Mouse (Mus musculus) midbrain, embryonic 10.5 days (tissue): Measurements from ENCODE around the gene Sumf1. TPM values are rescaled to one million over a fixed set of nuclear protein-coding genes. Genes with fewer than 3 reads are reported as not detected.

Source experiments
- DNase-seq: peaks from one replicate; pipeline ENCODE4 v3.0.0-alpha.2; 2017; ENCODE audit warnings: low spot score
- H3K27ac ChIP-seq: fragments of 300-500 bp; sonication (generic); replicated peaks from 2 replicates; pipeline ENCODE4 v1.5.1; 2016; ENCODE audit warnings: mild to moderate bottlenecking
- H3K27me3 ChIP-seq: fragments of 300-500 bp; sonication (generic); 2 replicates; pipeline ENCODE4 v1.6.1; 2016; ENCODE audit warnings: low read depth, mild to moderate bottlenecking; ENCODE audit not compliant: poor library complexity, severe bottlenecking
- H3K36me3 ChIP-seq: fragments of 300-500 bp; sonication (generic); 2 replicates; pipeline ENCODE4 v1.6.1; 2016; ENCODE audit warnings: mild to moderate bottlenecking, moderate library complexity
- H3K4me1 ChIP-seq: fragments of 300-500 bp; sonication (generic); 2 replicates; pipeline ENCODE4 v1.6.1; 2016
- H3K4me3 ChIP-seq: fragments of 300-500 bp; sonication (generic); 2 replicates; pipeline ENCODE4 v1.5.1; 2016; ENCODE audit warnings: mild to moderate bottlenecking, moderate library complexity
- H3K9me3 ChIP-seq: fragments of 300-500 bp; sonication (generic); replicated peaks from 2 replicates; pipeline ENCODE4 v1.6.1; 2016; ENCODE audit warnings: mild to moderate bottlenecking
- WGBS: fragments of 180-500 bp; shearing (Covaris S2); methylation state at CpG from one replicate; pipeline ENCODE4 v1.1.7; 2016; 5-methylcytosine and 5-hydroxymethylcytosine counted together
- polyA plus RNA-seq: library from polyadenylated mRNA; unstranded; fragments of >200 nt; fragmentation: Nextera tagmentation; extraction: Ambion mirVana; gene quantifications from 2 replicates; pipeline ENCODE4 v1.2.1, GENCODE M21; 2016

Gene Sumf1
- polyA plus RNA-seq, 1 experiment from 2014 or later: 11.4 TPM

DNA sequence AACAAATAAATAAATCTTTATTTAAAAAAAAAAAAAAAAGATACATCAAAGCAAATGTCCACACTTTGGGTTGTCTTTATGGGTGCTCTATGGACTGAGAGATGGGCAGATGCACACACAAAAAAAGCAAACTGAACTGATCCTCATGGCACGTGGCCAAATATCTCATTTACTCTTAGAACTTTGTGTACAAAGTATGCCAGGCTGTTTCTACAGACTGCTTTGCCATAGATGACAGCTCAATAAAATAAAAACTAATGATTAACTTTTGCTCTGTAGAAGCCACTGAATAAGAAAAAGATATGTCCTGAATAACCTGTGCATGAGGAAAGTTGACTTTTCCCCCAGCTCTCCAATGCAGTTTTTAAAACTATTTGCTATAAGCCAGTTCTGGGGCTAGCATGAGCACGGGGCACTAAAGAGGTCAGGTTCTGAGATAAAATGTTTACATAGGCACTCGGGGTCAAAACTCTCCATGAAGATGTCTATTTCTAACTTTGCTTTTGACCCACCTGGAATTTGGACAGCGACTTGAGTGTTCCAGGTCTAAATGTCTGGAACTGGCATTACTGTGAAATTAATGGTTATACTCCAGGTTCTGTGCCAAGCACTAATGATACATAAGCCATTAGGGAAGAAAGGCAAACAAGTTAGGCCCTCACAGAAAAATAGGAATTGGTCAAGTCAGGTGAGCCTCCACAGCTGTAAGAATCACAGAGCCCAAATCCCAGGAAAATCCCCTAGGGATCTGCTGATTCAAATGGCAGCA is 44.5 kb downstream of the Sumf1 start:
- DNase-seq: no peak
- H3K27me3 ChIP-seq: no peaks in the 10 kb centered on the region
- no peak overlapping the region for H3K27ac ChIP-seq
- no peaks in the 10 kb centered on the region for H3K9me3 ChIP-seq
- 90% methylated on average over 4 of the region's 4 CpGs for whole genome bisulfite sequencing
- no peak overlapping the region for H3K4me3 ChIP-seq
- peaks cover 12% of the 10 kb centered on the region for H3K4me1 ChIP-seq
- H3K36me3 ChIP-seq: 0 out of 2 replicates have a peak, but pooled peaks cover 9% of the 10 kb centered on the region

GRCm38 (mm10) chr6:108137031-108137430 is 48.4 kb downstream of the Sumf1 start:
- no peak for DNase-seq
- 94% methylated on average over 5 of the region's 5 CpGs for WGBS

GRCm38 (mm10) chr6:108136286-108136685 is 49.1 kb downstream of the Sumf1 start:
- no peaks in the 10 kb centered on the region for H3K36me3 ChIP-seq
- no peak for DNase-seq
- 94% methylated on average over 1 of the region's 1 CpGs for WGBS

More at GRCm38 (mm10) chr6:108137031-108137430, 48.4 kb downstream of the Sumf1 start:
- H3K4me1 ChIP-seq: no peaks in the 10 kb centered on the region
- no peak overlapping the region for H3K4me3 ChIP-seq
- H3K36me3 ChIP-seq: no peaks in the 10 kb centered on the region
- H3K9me3 ChIP-seq: no peaks in the 10 kb centered on the region
- no peak overlapping the region for H3K27ac ChIP-seq
- H3K27me3 ChIP-seq: no peaks in the 10 kb centered on the region

GRCm38 (mm10) chr6:108132268-108132935 is 53.0 kb downstream of the Sumf1 start:
- H3K27ac ChIP-seq: no peak overlapping the region
- H3K9me3 ChIP-seq: no peaks in the 10 kb centered on the region
- no peak overlapping the region for H3K4me3 ChIP-seq
- H3K4me1 ChIP-seq: no peaks in the 10 kb centered on the region
- WGBS: 94% methylated on average over 5 of the region's 5 CpGs
- no peaks in the 10 kb centered on the region for H3K36me3 ChIP-seq
- no peak for DNase-seq
- no peaks in the 10 kb centered on the region for H3K27me3 ChIP-seq

More at GRCm38 (mm10) chr6:108136286-108136685, 49.1 kb downstream of the Sumf1 start:
- no peaks in the 10 kb centered on the region for H3K4me1 ChIP-seq
- no peak overlapping the region for H3K27ac ChIP-seq
- H3K27me3 ChIP-seq: no peaks in the 10 kb centered on the region
- H3K9me3 ChIP-seq: no peaks in the 10 kb centered on the region
- H3K4me3 ChIP-seq: no peak overlapping the region

DNA sequence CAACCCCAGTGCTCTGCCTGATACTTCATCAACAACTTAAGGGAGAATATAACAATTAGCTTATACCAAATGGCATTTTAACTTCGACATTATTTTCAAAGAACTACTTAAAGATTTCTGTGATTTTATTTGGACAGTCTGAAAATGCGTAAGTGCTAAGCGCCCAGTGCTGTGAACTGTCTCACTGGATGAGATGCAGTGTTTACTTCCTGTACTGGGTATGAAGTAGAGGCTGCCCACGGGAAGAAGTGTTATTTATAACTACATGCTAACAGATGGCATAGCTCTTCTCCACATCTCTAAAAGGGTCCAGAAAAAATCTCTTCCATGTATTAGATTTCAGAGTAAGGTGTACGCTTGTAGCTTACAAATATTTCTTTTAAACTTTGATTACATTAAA is 54.7 kb downstream of the Sumf1 start:
- Histone ChIP-seq H3K9me3 (no peaks in the 10 kb centered on the region), H3K4me3 (no peak overlapping the region), H3K4me1 (no peaks in the 10 kb centered on the region), H3K36me3 (no peaks in the 10 kb centered on the region), H3K27me3 (no peaks in the 10 kb centered on the region), H3K27ac (no peak overlapping the region)
- WGBS: 92% methylated on average over 5 of the region's 5 CpGs
- DNase-seq: no peak

DNA sequence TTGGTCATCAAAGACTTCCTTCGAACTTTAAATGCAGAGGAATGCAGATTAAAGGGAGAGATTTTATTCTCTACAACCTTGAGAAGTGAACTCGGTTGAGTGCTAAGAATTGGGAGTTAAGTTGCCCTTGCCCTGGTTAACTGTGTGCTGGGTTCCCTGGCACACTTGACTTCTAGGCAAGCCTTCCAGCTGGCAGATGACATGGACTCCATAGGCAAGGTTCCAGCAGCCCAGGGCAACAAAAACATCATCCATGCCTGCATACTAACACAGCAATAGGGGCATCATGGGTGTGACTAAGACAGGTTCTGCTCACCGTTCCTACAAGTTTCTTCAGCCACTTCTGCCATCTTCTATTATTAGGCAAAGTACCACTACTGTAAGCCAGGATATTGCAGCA is 58.8 kb downstream of the Sumf1 start:
- H3K9me3 ChIP-seq: no peaks in the 10 kb centered on the region
- no peak overlapping the region for H3K4me3 ChIP-seq
- WGBS: 92% methylated on average over 3 of the region's 3 CpGs
- H3K27me3 ChIP-seq: no peaks in the 10 kb centered on the region
- DNase-seq: no peak
- no peak overlapping the region for H3K27ac ChIP-seq
- H3K36me3 ChIP-seq: no peaks in the 10 kb centered on the region
- H3K4me1 ChIP-seq: no peaks in the 10 kb centered on the region

DNA sequence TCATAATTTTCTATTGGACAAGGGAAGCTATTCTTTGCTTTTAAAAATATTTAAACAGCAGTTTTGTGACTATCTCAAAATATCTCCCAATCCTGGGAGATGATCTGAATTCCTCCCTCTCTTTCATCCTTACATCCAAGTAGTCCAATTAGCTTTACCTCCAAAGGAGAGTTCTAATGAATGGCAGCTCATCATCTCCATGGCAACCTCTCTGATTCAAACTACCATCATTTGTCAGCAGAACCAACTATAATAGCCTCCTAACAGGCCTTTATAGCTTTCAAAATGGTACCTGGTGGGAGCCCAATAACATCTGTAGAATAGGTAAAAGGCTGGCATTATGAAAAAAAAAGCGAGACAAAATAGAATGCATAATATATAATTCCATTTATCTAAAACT is 59.9 kb downstream of the Sumf1 start:
- no peaks in the 10 kb centered on the region for H3K4me1 ChIP-seq
- no peaks in the 10 kb centered on the region for H3K9me3 ChIP-seq
- H3K27ac ChIP-seq: no peak overlapping the region
- no peak overlapping the region for H3K4me3 ChIP-seq
- 85% methylated on average over 1 of the region's 1 CpGs for WGBS
- H3K27me3 ChIP-seq: no peaks in the 10 kb centered on the region
- H3K36me3 ChIP-seq: no peaks in the 10 kb centered on the region
- DNase-seq: no peak

DNA sequence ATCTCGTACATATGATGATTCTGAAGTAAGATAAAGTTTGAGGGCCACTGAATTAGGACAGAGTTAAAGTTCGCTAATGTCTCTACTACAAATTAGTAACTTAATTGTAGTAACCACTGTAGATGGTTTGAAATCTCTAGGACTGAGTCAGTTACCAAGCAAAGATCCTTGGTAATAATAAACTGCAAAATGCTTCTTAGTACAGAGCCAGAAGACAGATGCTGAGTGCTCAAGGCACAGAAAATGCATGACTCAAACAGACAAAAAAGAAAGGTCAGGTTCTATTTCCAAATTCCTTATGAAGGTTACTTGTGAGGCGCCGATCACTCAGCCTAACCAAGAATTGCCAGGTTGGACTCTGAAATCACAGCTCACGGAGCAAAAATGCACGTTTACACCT is 67.5 kb downstream of the Sumf1 start:
- H3K4me1 ChIP-seq: no peaks in the 10 kb centered on the region
- H3K36me3 ChIP-seq: no peaks in the 10 kb centered on the region
- WGBS: 91% methylated on average over 6 of the region's 6 CpGs
- H3K27me3 ChIP-seq: no peaks in the 10 kb centered on the region
- H3K4me3 ChIP-seq: no peak overlapping the region
- DNase-seq: no peak
- no peaks in the 10 kb centered on the region for H3K9me3 ChIP-seq
- no peak overlapping the region for H3K27ac ChIP-seq

DNA sequence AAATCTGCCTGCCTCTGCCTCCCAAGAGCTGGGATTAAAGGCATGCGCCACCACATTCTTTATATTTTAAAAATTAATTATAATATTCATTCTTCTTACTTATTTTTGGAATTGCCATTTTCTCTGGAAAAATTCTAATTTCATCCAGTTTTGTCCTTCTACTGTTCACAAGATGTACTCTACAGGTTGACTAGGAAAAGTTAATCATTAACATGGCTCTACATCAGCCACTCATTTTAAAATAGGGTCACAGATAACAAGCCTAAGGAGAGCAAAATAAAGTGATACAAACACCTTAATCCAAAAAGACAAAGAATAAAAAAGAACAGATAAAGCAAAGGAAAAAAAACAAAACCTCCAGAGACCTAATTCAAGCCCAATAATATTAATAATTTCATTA is 70.4 kb downstream of the Sumf1 start:
- DNase-seq: no peak
- Histone ChIP-seq H3K27me3 (no peaks in the 10 kb centered on the region), H3K4me1 (no peaks in the 10 kb centered on the region), H3K27ac (no peak overlapping the region), H3K4me3 (no peak overlapping the region), H3K9me3 (no peaks in the 10 kb centered on the region), H3K36me3 (no peaks in the 10 kb centered on the region)
- WGBS: 96% methylated on average over 1 of the region's 1 CpGs

DNA sequence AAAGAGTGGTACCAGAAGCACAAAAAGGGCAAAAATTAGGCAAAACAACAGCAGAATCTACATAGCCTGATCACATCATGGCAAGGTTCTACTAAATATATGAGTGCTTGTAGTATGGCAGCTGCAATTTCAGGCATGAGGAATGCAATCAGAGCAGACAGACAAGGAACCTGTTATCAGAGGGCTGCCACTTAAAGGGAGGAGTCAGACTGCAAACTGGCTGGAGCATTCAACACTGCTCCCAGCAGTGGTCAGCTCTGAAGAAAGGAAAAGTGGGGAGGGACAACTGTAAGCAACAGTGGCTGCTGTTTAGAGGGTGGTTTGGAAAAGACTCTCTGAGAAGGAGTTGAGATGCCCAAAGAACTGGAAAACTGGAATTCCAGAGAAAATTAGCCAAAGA is 73.7 kb downstream of the Sumf1 start:
- Histone ChIP-seq H3K4me1 (no peaks in the 10 kb centered on the region), H3K9me3 (no peaks in the 10 kb centered on the region), H3K27ac (no peak overlapping the region), H3K27me3 (no peaks in the 10 kb centered on the region), H3K4me3 (no peak overlapping the region), H3K36me3 (0 out of 2 replicates have a peak, but pooled peaks cover 3% of the 10 kb centered on the region)
- no peak for DNase-seq

DNA sequence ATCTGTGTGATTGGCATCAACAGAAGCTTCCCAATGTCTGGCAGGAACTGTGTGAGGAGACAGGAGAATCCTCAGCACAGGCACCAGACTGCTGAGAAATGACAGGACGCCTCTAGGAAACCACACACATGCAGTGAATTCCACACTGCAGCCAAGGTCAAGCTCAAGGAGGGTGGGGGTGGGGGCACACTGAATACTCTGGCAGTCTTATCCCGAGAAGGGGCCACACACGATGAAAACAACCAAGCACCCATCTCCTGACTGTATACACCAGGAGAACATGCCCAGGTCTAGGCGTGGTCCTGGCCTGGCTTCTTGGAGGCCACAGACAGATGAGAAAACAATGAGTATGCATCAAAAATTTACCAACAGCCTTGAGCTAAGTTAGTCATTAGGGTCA is 75.0 kb downstream of the Sumf1 start:
- 81% methylated on average over 4 of the region's 4 CpGs for WGBS
- 0 out of 2 replicates have a peak, but pooled peaks cover 5% of the 10 kb centered on the region for H3K36me3 ChIP-seq

GRCm38 (mm10) chr6:108107376-108107775 is 78.0 kb downstream of the Sumf1 start:
- peaks cover 3% of the 10 kb centered on the region; the same call in 1 of the 2 replicates for H3K4me1 ChIP-seq
- H3K27me3 ChIP-seq: no peaks in the 10 kb centered on the region
- H3K9me3 ChIP-seq: no peaks in the 10 kb centered on the region
- H3K36me3 ChIP-seq: 0 out of 2 replicates have a peak, but pooled peaks cover 6% of the 10 kb centered on the region
- DNase-seq: no peak
- no peak overlapping the region for H3K4me3 ChIP-seq
- H3K27ac ChIP-seq: no peak overlapping the region

More for the DNA sequence above, 75.0 kb downstream of the Sumf1 start:
- no peak for DNase-seq
- Histone ChIP-seq H3K4me1 (no peaks in the 10 kb centered on the region), H3K9me3 (no peaks in the 10 kb centered on the region), H3K27ac (no peak overlapping the region), H3K4me3 (no peak overlapping the region), H3K27me3 (no peaks in the 10 kb centered on the region)
